Mouse (Mus musculus): ENCODE results near the gene Mllt6. TPM values are rescaled to one million over a fixed set of nuclear protein-coding genes. Genes with fewer than 3 reads are reported as not detected.
"Not testable (repeated sequence)": the region's sequence is repeated elsewhere in the genome, so short reads cannot be mapped to it uniquely, and the experiment has no call there.

Mllt6 gene
- polyA plus RNA-seq, 1 experiment from 2014 or later, result 4.3 TPM

- Histone ChIP-seq H3K4me1 (ENCODE audit: control insufficient read depth, insufficient read depth, low read length) (peaks cover 30% of the 10 kb centered on the region), H3K9ac (ENCODE audit: low read length) (peak overlapping the region; percentile 50), H3K4me2 (peak overlapping the region; percentile 58), H3K27ac (ENCODE audit: low read depth, low read length) (no peak overlapping the region), H3K9me3 (ENCODE audit: control insufficient read depth, low read length) (no peaks in the 10 kb centered on the region), H3K4me3 (ENCODE audit: low read depth, low read length) (peak overlapping the region; percentile 71), H3K27me3 (ENCODE audit: control insufficient read depth, insufficient read depth, low read length) (peaks cover 55% of the 10 kb centered on the region), H3K36me3 (ENCODE audit: control insufficient read depth, insufficient read depth, low read length) (no peaks in the 10 kb centered on the region)
- ATAC-seq (ENCODE audit: low FRiP score) (no peak), DNase-seq (ENCODE audit: low spot score, missing footprints) (peak; percentile 92)
- 0% methylated on average over 30 of the region's 30 CpGs for WGBS
Measured at GRCm38 (mm10) chr11:97627556-97628302, 35.5 kb upstream of the Mllt6 start.

GRCm38 (mm10) chr11:97628303-97628567 lies 35.0 kb upstream of the Mllt6 start:
- Histone ChIP-seq H3K4me2 (peak overlapping the region; percentile 58), H3K36me3 (ENCODE audit: control insufficient read depth, insufficient read depth, low read length) (no peaks in the 10 kb centered on the region), H3K4me3 (ENCODE audit: low read depth, low read length) (peak overlapping the region; percentile 71), H3K27me3 (ENCODE audit: control insufficient read depth, insufficient read depth, low read length) (peaks cover 55% of the 10 kb centered on the region), H3K4me1 (ENCODE audit: control insufficient read depth, insufficient read depth, low read length) (peaks cover 30% of the 10 kb centered on the region), H3K9me3 (ENCODE audit: control insufficient read depth, low read length) (no peaks in the 10 kb centered on the region), H3K27ac (ENCODE audit: low read depth, low read length) (no peak overlapping the region), H3K9ac (ENCODE audit: low read length) (peak overlapping the region; percentile 50)
- DNase-seq (ENCODE audit: low spot score, missing footprints) (peak; percentile 93), ATAC-seq (ENCODE audit: low FRiP score) (no peak)
- 0% methylated on average over 28 of the region's 28 CpGs for WGBS

- peak overlapping the region; percentile 69 for H3K9ac ChIP-seq (ENCODE audit: low read length)
- under 1% methylated on average over 78 of the region's 106 CpGs for WGBS
- no peaks in the 10 kb centered on the region for H3K9me3 ChIP-seq (ENCODE audit: control insufficient read depth, low read length)
- DNase-seq (ENCODE audit: low spot score, missing footprints), result peak; percentile 95
- ATAC-seq (ENCODE audit: low FRiP score), result peak; percentile 51
- no peak overlapping the region for H3K27ac ChIP-seq (ENCODE audit: low read depth, low read length)
- no peaks in the 10 kb centered on the region for H3K36me3 ChIP-seq (ENCODE audit: control insufficient read depth, insufficient read depth, low read length)
- H3K4me2 ChIP-seq, result peak overlapping the region; percentile 58
- peaks cover 30% of the 10 kb centered on the region for H3K4me1 ChIP-seq (ENCODE audit: control insufficient read depth, insufficient read depth, low read length)
- peaks cover 55% of the 10 kb centered on the region for H3K27me3 ChIP-seq (ENCODE audit: control insufficient read depth, insufficient read depth, low read length)
- peak overlapping the region; percentile 71 for H3K4me3 ChIP-seq (ENCODE audit: low read depth, low read length)
Measured at GRCm38 (mm10) chr11:97628568-97629518, 34.4 kb upstream of the Mllt6 start.

GRCm38 (mm10) chr11:97629576-97629975 lies 33.6 kb upstream of the Mllt6 start, which contains the start of gene Epop:
Gene Epop, minus strand, starts transcription at chr11:97629702.
- Histone ChIP-seq H3K36me3 (ENCODE audit: control insufficient read depth, insufficient read depth, low read length) (no peaks in the 10 kb centered on the region), H3K9me3 (ENCODE audit: control insufficient read depth, low read length) (no peaks in the 10 kb centered on the region), H3K4me3 (ENCODE audit: low read depth, low read length) (peak within 1 kb of the TSS; percentile 71), H3K9ac (ENCODE audit: low read length) (peak within 1 kb of the TSS; percentile 69), H3K27me3 (ENCODE audit: control insufficient read depth, insufficient read depth, low read length) (peaks cover 55% of the 10 kb centered on the region), H3K4me1 (ENCODE audit: control insufficient read depth, insufficient read depth, low read length) (peaks cover 30% of the 10 kb centered on the region), H3K4me2 (peak within 1 kb of the TSS; percentile 58), H3K27ac (ENCODE audit: low read depth, low read length) (no peak within 1 kb of the TSS)
- peak; percentile 98 for DNase-seq (ENCODE audit: low spot score, missing footprints)
- peak; percentile 87 for ATAC-seq (ENCODE audit: low FRiP score)
- under 1% methylated on average over 47 of the region's 47 CpGs for WGBS

- H3K4me3 ChIP-seq (ENCODE audit: low read depth, low read length), result no peak overlapping the region
- WGBS, result 29% methylated on average over 2 of the region's 2 CpGs
- ATAC-seq (ENCODE audit: low FRiP score), result no peak
- H3K27ac ChIP-seq (ENCODE audit: low read depth, low read length), result no peak overlapping the region
- DNase-seq (ENCODE audit: low spot score, missing footprints), result no peak
- peaks cover 28% of the 10 kb centered on the region for H3K4me1 ChIP-seq (ENCODE audit: control insufficient read depth, insufficient read depth, low read length)
- H3K36me3 ChIP-seq (ENCODE audit: control insufficient read depth, insufficient read depth, low read length), result no peaks in the 10 kb centered on the region
- H3K9ac ChIP-seq (ENCODE audit: low read length), result no peak overlapping the region
- peaks cover 51% of the 10 kb centered on the region for H3K27me3 ChIP-seq (ENCODE audit: control insufficient read depth, insufficient read depth, low read length)
- H3K9me3 ChIP-seq (ENCODE audit: control insufficient read depth, low read length), result no peaks in the 10 kb centered on the region
- no peak overlapping the region for H3K4me2 ChIP-seq
Measured at GRCm38 (mm10) chr11:97631046-97631445, 32.2 kb upstream of the Mllt6 start.

GRCm38 (mm10) chr11:97631500-97631899 lies 31.7 kb upstream of the Mllt6 start:
- peaks cover 47% of the 10 kb centered on the region for H3K27me3 ChIP-seq (ENCODE audit: control insufficient read depth, insufficient read depth, low read length)
- no peak for DNase-seq (ENCODE audit: low spot score, missing footprints)

GRCm38 (mm10) chr11:97631938-97632337 lies 31.3 kb upstream of the Mllt6 start:
- peaks cover 19% of the 10 kb centered on the region for H3K4me1 ChIP-seq (ENCODE audit: control insufficient read depth, insufficient read depth, low read length)
- peaks cover 45% of the 10 kb centered on the region for H3K27me3 ChIP-seq (ENCODE audit: control insufficient read depth, insufficient read depth, low read length)
- peak; percentile 45; the same call in 1 of the 2 replicates for ATAC-seq (ENCODE audit: low FRiP score)
- no peaks in the 10 kb centered on the region for H3K36me3 ChIP-seq (ENCODE audit: control insufficient read depth, insufficient read depth, low read length)
- 5% methylated on average over 12 of the region's 12 CpGs for WGBS
- H3K4me2 ChIP-seq, result no peak overlapping the region
- no peaks in the 10 kb centered on the region for H3K9me3 ChIP-seq (ENCODE audit: control insufficient read depth, low read length)
- no peak overlapping the region for H3K27ac ChIP-seq (ENCODE audit: low read depth, low read length)
- H3K9ac ChIP-seq (ENCODE audit: low read length), result no peak overlapping the region
- DNase-seq (ENCODE audit: low spot score, missing footprints), result peak; percentile 99
- H3K4me3 ChIP-seq (ENCODE audit: low read depth, low read length), result no peak overlapping the region

More at GRCm38 (mm10) chr11:97631500-97631899, 31.7 kb upstream of the Mllt6 start:
- peaks cover 24% of the 10 kb centered on the region for H3K4me1 ChIP-seq (ENCODE audit: control insufficient read depth, insufficient read depth, low read length)
- no peak overlapping the region for H3K4me3 ChIP-seq (ENCODE audit: low read depth, low read length)
- H3K4me2 ChIP-seq, result no peak overlapping the region
- no peak overlapping the region for H3K27ac ChIP-seq (ENCODE audit: low read depth, low read length)
- WGBS, result 23% methylated on average over 5 of the region's 5 CpGs
- H3K9me3 ChIP-seq (ENCODE audit: control insufficient read depth, low read length), result no peaks in the 10 kb centered on the region
- no peaks in the 10 kb centered on the region for H3K36me3 ChIP-seq (ENCODE audit: control insufficient read depth, insufficient read depth, low read length)
- ATAC-seq (ENCODE audit: low FRiP score), result no peak
- H3K9ac ChIP-seq (ENCODE audit: low read length), result no peak overlapping the region

GRCm38 (mm10) chr11:97632440-97632839 lies 30.8 kb upstream of the Mllt6 start:
- H3K27ac ChIP-seq (ENCODE audit: low read depth, low read length); H3K36me3 ChIP-seq (ENCODE audit: control insufficient read depth, insufficient read depth, low read length); H3K4me2 ChIP-seq; H3K9ac ChIP-seq (ENCODE audit: low read length); ATAC-seq (ENCODE audit: low FRiP score); H3K4me3 ChIP-seq (ENCODE audit: low read depth, low read length); H3K9me3 ChIP-seq (ENCODE audit: control insufficient read depth, low read length); DNase-seq (ENCODE audit: low spot score, missing footprints): not testable (repeated sequence)
- Histone ChIP-seq H3K4me1 (ENCODE audit: control insufficient read depth, insufficient read depth, low read length) (peaks cover 14% of the 10 kb centered on the region), H3K27me3 (ENCODE audit: control insufficient read depth, insufficient read depth, low read length) (peaks cover 40% of the 10 kb centered on the region)
- 85% methylated on average over 4 of the region's 4 CpGs for WGBS

Data from midbrain, embryonic 11.5 days (tissue).